Comparison of ENCODE assay signal across 8 mouse cellular contexts in the genomic region with DNA sequence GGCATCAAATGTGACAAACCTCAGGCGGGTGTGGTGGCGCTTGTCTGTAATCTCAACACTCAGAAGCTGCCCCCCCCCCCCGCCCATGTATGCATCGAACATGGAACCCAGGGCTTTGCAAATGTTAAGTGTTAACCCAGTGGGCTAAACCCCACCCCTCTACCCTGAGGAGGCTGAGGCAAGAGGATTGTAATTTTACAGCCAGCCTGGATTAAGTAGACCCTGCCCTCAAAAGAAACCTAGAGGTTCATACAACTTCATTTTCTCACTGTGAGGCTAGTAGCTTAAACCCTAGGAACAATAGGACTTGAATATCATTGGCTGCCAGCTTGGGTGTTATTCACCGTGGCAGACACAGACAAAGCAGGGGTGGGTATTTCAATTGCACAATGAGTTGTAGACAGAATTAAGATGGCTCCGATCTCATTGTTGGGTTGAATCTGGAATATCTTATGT. TPM values are rescaled to one million over a fixed set of nuclear protein-coding genes. Genes with fewer than 3 reads are reported as not detected.
DNase-seq lines count a peak whose midpoint lies in the region; ATAC-seq and TF ChIP-seq lines count a peak whose summit lies in the region.

No protein-coding gene starts in this region.

- intact Hi-C loops in left cerebral cortex, postnatal 4 days (cut with DNase I) = loop anchor here (2.0 kb wide), 1 partner anchor 73 kb away; a partner anchor contains a TSS

- TF ChIP-seq CTCF in brain, embryonic 14.5 days (IDR thresholded peaks at IDR 0.05; ENCODE audit: borderline replicate concordance, extremely low read depth, insufficient read depth, insufficient read length) = no peak

- H3K4me2 ChIP-seq in kidney, embryonic 15.5 days = peak overlapping the region; percentile 89
- H3K4me2 ChIP-seq in hindbrain, embryonic 16.5 days (ENCODE audit: low read length) = peak overlapping the region; percentile 74
- peak overlapping the region; percentile 77 for H3K4me2 ChIP-seq in myocyte (ENCODE audit: low read depth)

- 11% methylated on average over 6 of the region's 6 CpGs for WGBS in kidney, embryonic 15.5 days
- WGBS in hindbrain, embryonic 16.5 days = 5% methylated on average over 6 of the region's 6 CpGs

- no peak overlapping the region for H3ac ChIP-seq in myocyte (ENCODE audit: control insufficient read depth, insufficient read length)

- H3K79me2 ChIP-seq in myocyte (ENCODE audit: control insufficient read depth, insufficient read depth) = peaks cover 20% of the 10 kb centered on the region

- H3K9me3 ChIP-seq in kidney, embryonic 15.5 days (replicated peaks) = no peaks in the 10 kb centered on the region
- no peaks in the 10 kb centered on the region for H3K9me3 ChIP-seq in hindbrain, embryonic 16.5 days (ENCODE audit: control insufficient read depth, low read length)

- no peak for DNase-seq in kidney, postnatal 36 days
- DNase-seq in brain, embryonic 14.5 days (ENCODE audit: low read depth) = peak; percentile 91
- no peak for DNase-seq in ovary, adult 18-20 months (ENCODE audit: low spot score)
- no peak for DNase-seq in urinary bladder, postnatal 14 days (ENCODE audit: low spot score)
- DNase-seq in left cerebral cortex, postnatal 4 days = no peak

- peak overlapping the region; percentile 97 for H3K27ac ChIP-seq in kidney, embryonic 15.5 days
- peak overlapping the region; percentile 99 for H3K27ac ChIP-seq in hindbrain, embryonic 16.5 days (ENCODE audit: low read depth, low read length)

- no peaks in the 10 kb centered on the region for H3K27me3 ChIP-seq in kidney, embryonic 15.5 days
- H3K27me3 ChIP-seq in hindbrain, embryonic 16.5 days (replicated peaks; ENCODE audit: control insufficient read depth, insufficient read depth, low read length) = no peaks in the 10 kb centered on the region
- H3K27me3 ChIP-seq in myocyte (ENCODE audit: control insufficient read depth, insufficient read depth, insufficient read length) = no peaks in the 10 kb centered on the region

- peak overlapping the region; percentile 99 for H3K4me3 ChIP-seq in kidney, embryonic 15.5 days (replicated peaks)
- peak overlapping the region; percentile 96 for H3K4me3 ChIP-seq in hindbrain, embryonic 16.5 days (ENCODE audit: low read length)
- peak overlapping the region; percentile 33 for H3K4me3 ChIP-seq in myocyte

- peak overlapping the region; percentile 91 for H3K9ac ChIP-seq in kidney, embryonic 15.5 days
- peak overlapping the region; percentile 97 for H3K9ac ChIP-seq in hindbrain, embryonic 16.5 days (ENCODE audit: low read depth, low read length)

- no peak for TF ChIP-seq POLR2A in brain, embryonic 14.5 days (IDR thresholded peaks at IDR 0.05; ENCODE audit: borderline replicate concordance, extremely low read depth, insufficient read depth, insufficient read length, poor library complexity, severe bottlenecking)
- TF ChIP-seq POLR2A in myocyte (IDR thresholded peaks at IDR 0.05; ENCODE audit: insufficient read length, low read depth) = peak; percentile 15

- H3K4me1 ChIP-seq in kidney, embryonic 15.5 days = peaks cover 22% of the 10 kb centered on the region
- peaks cover 49% of the 10 kb centered on the region for H3K4me1 ChIP-seq in hindbrain, embryonic 16.5 days (ENCODE audit: control insufficient read depth, insufficient read depth, low read depth, low read length)

- H3K36me3 ChIP-seq in kidney, embryonic 15.5 days = peaks cover 32% of the 10 kb centered on the region
- H3K36me3 ChIP-seq in hindbrain, embryonic 16.5 days (ENCODE audit: control insufficient read depth, insufficient read depth, low read length) = peaks cover 25% of the 10 kb centered on the region
- H3K36me3 ChIP-seq in myocyte (ENCODE audit: control insufficient read depth, insufficient read depth) = no peaks in the 10 kb centered on the region

- no peak for ATAC-seq in kidney, embryonic 15.5 days (replicated peaks; ENCODE audit: low FRiP score)
- ATAC-seq in hindbrain, embryonic 16.5 days = peak; percentile 22; the same call in 1 of the 2 replicates

TF ChIP-seq in myocyte, 11 proteins besides CTCF, POLR2A, EP300 and RAD21:
- TF ChIP-seq CEBPB (IDR thresholded peaks at IDR 0.05; ENCODE audit: insufficient read depth, poor library complexity, severe bottlenecking) (peak; percentile 42; the same call in 1 of the 2 replicates), MAX (IDR thresholded peaks at IDR 0.05; ENCODE audit: low read depth) (no peak), POLR2AphosphoS2 (IDR thresholded peaks at IDR 0.05; ENCODE audit: insufficient read length, low read depth) (peak; percentile 40)

RNA-seq across cellular contexts. Expression of a gene that starts 1.2 kb away (rescaled TPM):
- 1,708 and 1,728 TPM in 2 replicates for polyA plus RNA-seq in kidney, embryonic 15.5 days (2015; fragmentation: Nextera tagmentation; extraction: Ambion mirVana)
- polyA plus RNA-seq in brain, embryonic 14.5 days (2012; rRNA removed) = 1,070 and 2,202 TPM in 2 replicates
- polyA plus RNA-seq in hindbrain, embryonic 16.5 days (2015; fragmentation: Nextera tagmentation; extraction: Ambion mirVana) = 5,655 and 5,657 TPM in 2 replicates
- polyA plus RNA-seq in myocyte (2012; fragmentation: generic; extraction: Trizol) = 213 TPM
- total RNA-seq in left cerebral cortex, postnatal 4 days (2021) = 1,000 to 10,000 TPM; 3,425 to 3,590 TPM

RNA-seq across cellular contexts. Expression of a gene that starts 27.1 kb away (rescaled TPM):
- 3.2 and 3.5 TPM in 2 replicates for polyA plus RNA-seq in kidney, embryonic 15.5 days (2015; fragmentation: Nextera tagmentation; extraction: Ambion mirVana)
- 19.6 and 21.3 TPM in 2 replicates for polyA plus RNA-seq in brain, embryonic 14.5 days (2012; rRNA removed)
- polyA plus RNA-seq in hindbrain, embryonic 16.5 days (2015; fragmentation: Nextera tagmentation; extraction: Ambion mirVana) = 40.5 and 46.7 TPM in 2 replicates
- polyA plus RNA-seq in myocyte (2012; fragmentation: generic; extraction: Trizol) = 9.5 TPM
- total RNA-seq in left cerebral cortex, postnatal 4 days (2021) = 10 to 100 TPM; 30.7 to 31.7 TPM

RNA-seq across cellular contexts. Expression of a gene that starts 41.4 kb away (rescaled TPM):
- 16.7 and 17.8 TPM in 2 replicates for polyA plus RNA-seq in kidney, embryonic 15.5 days (2015; fragmentation: Nextera tagmentation; extraction: Ambion mirVana)
- polyA plus RNA-seq in brain, embryonic 14.5 days (2012; rRNA removed) = 2.8 and 3.9 TPM in 2 replicates
- polyA plus RNA-seq in hindbrain, embryonic 16.5 days (2015; fragmentation: Nextera tagmentation; extraction: Ambion mirVana) = 2.4 and 2.9 TPM in 2 replicates
- 2.3 TPM for polyA plus RNA-seq in myocyte (2012; fragmentation: generic; extraction: Trizol)
- total RNA-seq in left cerebral cortex, postnatal 4 days (2021) = 1 to 10 TPM; 1.4 to 1.8 TPM

Comparison
In these comparisons a context has a peak if more than half of its experiments do, and no peak if none do; other contexts are left out.
1. H3K4me3 ChIP-seq: peak in every context shown above with its lines; median percentile 99 in kidney, embryonic 15.5 days; 96 in hindbrain, embryonic 16.5 days; 33 in myocyte.